Mouse (Mus musculus): Measurements from ENCODE around the gene Dnajc16. TPM values are rescaled to one million over a fixed set of nuclear protein-coding genes. Genes with fewer than 3 reads are reported as not detected.
A peak's percentile ranks its signal among the peaks of the same experiment; 100 is the strongest.

Dnajc16 gene
- polyA plus RNA-seq, 1 experiment from 2014 or later: 2.9 TPM

DNA sequence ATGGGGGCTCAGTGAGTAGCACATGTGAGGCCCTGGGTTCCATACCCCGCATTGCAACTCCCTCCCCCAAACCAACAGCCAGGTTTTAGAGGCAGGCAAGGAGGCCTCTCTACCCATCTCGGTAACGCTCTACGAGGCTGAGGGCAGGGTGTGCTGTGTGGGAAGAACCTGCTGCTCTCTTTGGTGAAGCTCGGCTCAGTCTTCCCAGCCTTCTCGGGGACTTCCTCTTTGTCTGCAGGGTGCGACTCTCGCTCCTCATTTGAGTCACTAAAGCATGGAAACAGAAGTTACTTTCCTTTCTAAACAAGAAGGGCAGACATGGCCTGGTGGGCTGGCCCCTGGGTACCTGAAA, 24.4 kb downstream of the Dnajc16 start:
- DNase-seq (ENCODE audit: low spot score): no peak

- no peak for DNase-seq (ENCODE audit: low spot score)
Observed at GRCm38 (mm10) chr4:141765008-141765407, 25.7 kb downstream of the Dnajc16 start.

DNA sequence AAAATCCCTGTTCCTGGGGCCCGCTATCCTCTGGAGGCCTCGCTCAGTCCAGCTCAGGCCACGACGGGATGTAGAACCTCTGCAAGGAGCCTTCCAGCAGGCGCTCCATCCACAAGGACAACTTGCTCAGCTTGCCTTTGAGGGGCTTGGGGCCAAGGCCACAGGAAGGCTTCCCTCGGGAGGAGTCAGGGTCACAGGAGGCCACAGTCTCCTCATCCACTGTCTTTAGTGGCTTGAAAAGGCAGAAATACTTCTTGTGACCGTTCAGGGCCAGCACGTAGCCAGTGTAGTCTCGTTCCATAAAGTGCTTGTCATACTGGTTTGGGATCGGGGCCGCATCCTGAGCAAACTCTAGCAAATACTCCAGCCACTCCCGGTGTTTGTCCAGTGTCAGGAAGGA, 27.3 kb downstream of the Dnajc16 start:
- no peak for DNase-seq (ENCODE audit: low spot score)

DNA sequence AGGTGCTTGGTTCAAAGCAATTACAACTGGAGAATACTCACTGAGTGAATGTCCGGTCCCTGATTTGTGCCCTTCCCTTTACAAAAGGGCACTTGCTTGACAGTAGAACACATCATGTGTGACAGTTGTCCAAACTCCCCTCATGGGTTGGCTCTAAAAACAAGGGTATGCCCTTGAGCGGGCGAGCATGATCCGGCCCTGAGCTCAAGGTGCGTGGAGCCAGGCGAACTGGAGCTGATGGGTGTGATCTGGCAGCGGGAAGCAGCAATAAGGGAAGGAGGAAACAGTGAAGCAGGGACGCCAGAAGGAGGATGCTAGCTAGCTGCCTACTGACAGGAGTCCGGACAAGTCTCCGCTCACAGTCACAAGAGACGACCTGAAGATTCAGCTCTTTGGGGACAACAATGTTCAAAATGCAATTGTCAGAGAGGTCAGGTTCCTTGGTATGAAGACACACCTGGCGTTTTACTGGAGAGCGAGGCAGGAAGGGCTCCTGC, 28.6 kb downstream of the Dnajc16 start:
- no peak for DNase-seq (ENCODE audit: low spot score)

DNA sequence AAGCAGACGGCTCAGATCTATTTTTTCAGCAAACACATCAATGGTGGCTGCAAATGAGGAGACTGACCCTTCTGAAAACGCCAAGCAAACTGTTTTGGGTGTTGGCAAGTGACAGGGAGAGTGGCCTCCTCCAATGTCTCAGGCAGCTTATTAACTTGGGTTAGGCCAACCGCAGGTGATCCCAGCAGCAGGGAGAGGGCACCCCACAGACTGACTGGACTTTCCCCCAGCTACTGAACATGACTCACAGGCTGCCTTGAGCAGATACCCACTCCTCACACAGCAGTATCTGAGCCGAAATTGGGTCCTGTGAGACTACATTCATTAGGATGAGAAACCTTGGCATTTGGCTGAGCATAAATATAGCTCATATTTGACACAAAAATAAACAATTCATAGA, 29.8 kb downstream of the Dnajc16 start:
- no peak for DNase-seq (ENCODE audit: low spot score)

GRCm38 (mm10) chr4:141758874-141759542, 31.7 kb downstream of the Dnajc16 start:
- no peak for DNase-seq (ENCODE audit: low spot score)

- DNase-seq (ENCODE audit: low spot score): no peak
Observed at GRCm38 (mm10) chr4:141757124-141757523, 33.6 kb downstream of the Dnajc16 start.

DNA sequence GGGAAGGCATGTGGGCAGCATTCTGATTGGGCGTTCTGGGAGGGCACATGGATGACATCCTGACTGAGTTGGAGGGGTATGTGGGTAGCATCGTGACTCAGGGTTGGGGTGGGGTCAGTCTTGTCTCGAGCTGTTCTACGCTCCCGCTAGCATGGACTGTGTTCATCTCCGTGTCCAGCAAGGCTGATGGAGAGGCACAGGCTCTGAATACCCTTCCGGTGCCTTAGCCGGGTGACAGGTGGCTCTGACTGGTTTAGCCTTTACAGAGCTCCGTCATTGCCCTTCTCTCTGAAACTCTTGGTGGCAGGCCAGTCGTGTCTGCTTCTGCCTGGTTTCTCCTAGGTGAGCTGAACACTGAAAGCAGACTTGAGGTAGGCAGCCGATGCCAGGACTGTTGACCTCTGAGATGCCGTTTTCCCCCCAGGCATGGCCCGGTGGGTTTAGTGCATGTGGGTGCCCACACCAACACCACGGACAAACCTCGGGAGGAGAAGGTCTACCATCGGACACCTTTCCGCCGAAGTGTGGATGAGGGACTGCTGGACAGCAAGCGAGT, 35.3 kb downstream of the Dnajc16 start:
- DNase-seq (ENCODE audit: low spot score): no peak

DNA sequence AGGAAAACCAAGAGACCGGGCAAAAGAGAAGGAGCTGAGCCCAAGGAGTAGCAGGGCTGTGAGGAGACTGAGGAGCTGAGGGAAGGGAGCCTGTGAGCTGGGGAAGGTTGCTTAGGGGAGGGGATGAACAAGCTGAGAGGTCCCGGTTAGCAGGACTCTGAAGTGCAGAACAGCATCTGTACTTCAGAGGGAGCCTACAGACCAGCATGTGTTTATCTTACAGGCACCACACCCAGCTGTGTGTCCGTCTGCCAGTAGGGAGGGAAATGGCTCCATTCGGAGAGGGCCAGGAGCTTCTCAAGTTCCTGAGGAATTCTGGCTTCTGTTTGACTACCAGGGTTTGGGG, 38.7 kb downstream of the Dnajc16 start:
- DNase-seq (ENCODE audit: low spot score): no peak

DNA sequence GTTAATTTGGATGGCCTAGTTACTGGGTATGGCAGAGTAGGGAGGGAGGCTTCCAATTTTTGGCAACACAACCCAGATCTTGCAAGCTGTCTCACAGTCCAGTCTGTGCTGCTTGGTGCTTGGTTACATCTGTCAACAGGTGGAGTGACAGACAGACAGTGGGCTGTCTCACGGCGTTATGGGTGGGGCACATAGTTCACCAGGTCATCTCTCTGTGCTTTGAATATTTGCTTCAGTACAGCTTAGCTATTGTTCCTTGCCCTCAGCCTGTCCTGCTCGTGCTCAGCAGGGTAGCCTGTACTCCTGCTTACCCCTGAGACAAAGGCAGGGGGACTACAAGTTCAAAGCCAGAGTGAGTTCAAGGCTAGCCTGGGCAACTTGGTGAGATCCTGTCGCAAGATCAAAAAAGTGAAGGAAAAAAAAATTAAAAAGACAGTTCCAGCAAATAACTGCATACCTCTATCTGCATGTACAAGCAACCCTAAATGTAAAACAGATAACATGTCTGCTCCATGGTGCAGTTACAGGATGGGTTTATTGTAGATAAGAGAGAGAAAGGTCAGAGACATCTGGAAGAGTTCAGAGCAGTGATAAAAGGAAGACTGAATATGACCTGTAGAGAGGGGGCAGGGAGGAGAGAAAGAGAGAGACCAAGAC, 39.2 kb downstream of the Dnajc16 start:
- no peak for DNase-seq (ENCODE audit: low spot score)

- DNase-seq (ENCODE audit: low spot score): no peak
Observed at GRCm38 (mm10) chr4:141750826-141751225, 39.9 kb downstream of the Dnajc16 start.

GRCm38 (mm10) chr4:141749557-141749956, 41.2 kb downstream of the Dnajc16 start:
- DNase-seq (ENCODE audit: low spot score): no peak

- DNase-seq (ENCODE audit: low spot score): no peak
Observed at GRCm38 (mm10) chr4:141746578-141747346, 44.0 kb downstream of the Dnajc16 start, which contains the start of gene Agmat. TSS of gene Agmat (plus strand) at chr4:141746672.

DNA sequence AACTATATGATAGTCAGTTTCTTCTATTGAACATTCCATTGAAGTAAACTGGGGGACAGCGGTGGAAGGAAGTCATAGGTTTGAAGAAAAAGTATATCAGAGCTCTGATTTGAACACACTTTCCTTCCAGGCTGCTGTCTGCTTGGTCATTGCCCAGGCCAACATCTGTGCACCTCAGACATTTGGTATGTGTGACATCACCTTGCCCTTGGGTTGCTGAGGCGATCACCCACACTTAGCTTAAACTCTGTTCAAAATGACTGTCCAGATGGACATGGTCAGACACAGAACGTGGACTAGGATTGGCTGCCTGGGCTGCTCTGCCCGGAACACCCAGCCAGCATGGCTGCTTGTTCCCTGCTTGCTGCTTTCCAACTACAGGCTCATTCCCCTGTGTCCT, 48.4 kb downstream of the Dnajc16 start:
- no peak for DNase-seq (ENCODE audit: low spot score)

GRCm38 (mm10) chr4:141741856-141742255, 48.9 kb downstream of the Dnajc16 start:
- no peak for DNase-seq (ENCODE audit: low spot score)

GRCm38 (mm10) chr4:141738015-141738414, 52.7 kb downstream of the Dnajc16 start:
- DNase-seq (ENCODE audit: low spot score): peak; percentile 30

DNA sequence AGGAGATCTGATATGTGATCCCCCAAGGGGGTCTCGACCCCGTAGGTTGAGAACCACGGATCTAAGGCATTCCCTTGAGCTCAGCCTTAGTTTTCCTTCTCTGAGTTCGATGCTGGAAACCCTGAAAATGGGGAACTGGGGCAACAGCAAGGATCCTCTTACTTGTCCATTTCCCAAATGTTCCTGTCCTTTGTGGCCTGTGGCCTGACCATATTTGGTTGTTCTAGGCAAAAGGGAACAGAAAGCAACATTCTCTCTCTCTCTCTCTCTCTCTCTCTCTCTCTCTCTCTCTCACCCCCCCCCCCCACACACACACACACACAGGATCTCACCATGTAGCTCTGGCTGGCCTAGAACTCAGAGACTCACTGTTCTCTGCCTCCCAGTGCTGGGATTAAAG, 53.9 kb downstream of the Dnajc16 start:
- no peak for DNase-seq (ENCODE audit: low spot score)

- no peak for DNase-seq (ENCODE audit: low spot score)
Observed at GRCm38 (mm10) chr4:141735206-141735560, 55.5 kb downstream of the Dnajc16 start.

- peak; percentile 97 for DNase-seq (ENCODE audit: low spot score)
Observed at GRCm38 (mm10) chr4:141734446-141735205, 56.1 kb downstream of the Dnajc16 start.

DNA sequence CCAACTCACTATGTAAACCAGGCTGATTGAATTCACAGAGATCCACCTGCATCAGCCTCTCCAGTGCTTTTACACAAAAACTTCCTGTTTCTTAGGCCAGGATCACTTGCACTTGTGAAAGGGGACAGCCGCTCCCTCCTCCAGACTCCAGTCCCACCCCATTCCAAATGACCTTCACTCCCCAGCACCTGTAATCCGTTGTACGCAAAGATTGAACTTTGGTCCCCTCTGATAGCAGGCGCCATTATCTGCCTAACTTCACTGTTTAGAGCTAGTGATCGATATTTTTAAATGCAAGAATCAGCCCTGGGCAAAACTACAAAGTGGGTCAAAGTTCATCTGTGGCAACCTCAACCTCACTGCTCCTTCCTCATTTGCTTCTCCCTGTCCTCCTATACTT, 59.0 kb downstream of the Dnajc16 start:
- DNase-seq (ENCODE audit: low spot score): no peak

DNA sequence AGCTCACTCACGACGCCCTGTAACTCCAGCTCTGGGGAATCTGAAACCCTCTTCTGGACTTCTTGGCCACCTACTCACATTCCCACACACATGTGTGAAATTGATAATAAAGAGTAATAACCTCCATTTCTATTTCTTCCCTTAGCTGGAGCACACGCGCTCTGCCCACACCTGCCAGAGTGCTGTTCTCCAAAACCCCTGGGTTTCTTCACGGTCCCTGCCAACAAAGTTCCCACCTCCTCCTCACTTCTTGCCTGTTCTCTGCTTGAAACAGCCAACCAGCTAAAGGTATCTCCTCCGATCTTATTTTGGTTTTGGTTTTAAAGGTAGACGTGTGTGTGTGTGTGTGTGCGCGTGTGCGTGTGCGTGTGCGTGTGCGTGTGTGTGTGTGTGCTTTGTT, 60.3 kb downstream of the Dnajc16 start:
- DNase-seq (ENCODE audit: low spot score): no peak
